Mouse (Mus musculus): ENCODE results near the gene Nop58. TPM values are rescaled to one million over a fixed set of nuclear protein-coding genes. Genes with fewer than 3 reads are reported as not detected.
"Not testable (repeated sequence)": the region's sequence is repeated elsewhere in the genome, so short reads cannot be mapped to it uniquely, and the experiment has no call there.

Nop58 gene
- total RNA-seq (2014; rRNA removed): 18.3 and 21.9 TPM in 2 replicates
- 7.3 and 14.2 TPM in 2 replicates for polyA plus RNA-seq (2012; rRNA removed)

DNA sequence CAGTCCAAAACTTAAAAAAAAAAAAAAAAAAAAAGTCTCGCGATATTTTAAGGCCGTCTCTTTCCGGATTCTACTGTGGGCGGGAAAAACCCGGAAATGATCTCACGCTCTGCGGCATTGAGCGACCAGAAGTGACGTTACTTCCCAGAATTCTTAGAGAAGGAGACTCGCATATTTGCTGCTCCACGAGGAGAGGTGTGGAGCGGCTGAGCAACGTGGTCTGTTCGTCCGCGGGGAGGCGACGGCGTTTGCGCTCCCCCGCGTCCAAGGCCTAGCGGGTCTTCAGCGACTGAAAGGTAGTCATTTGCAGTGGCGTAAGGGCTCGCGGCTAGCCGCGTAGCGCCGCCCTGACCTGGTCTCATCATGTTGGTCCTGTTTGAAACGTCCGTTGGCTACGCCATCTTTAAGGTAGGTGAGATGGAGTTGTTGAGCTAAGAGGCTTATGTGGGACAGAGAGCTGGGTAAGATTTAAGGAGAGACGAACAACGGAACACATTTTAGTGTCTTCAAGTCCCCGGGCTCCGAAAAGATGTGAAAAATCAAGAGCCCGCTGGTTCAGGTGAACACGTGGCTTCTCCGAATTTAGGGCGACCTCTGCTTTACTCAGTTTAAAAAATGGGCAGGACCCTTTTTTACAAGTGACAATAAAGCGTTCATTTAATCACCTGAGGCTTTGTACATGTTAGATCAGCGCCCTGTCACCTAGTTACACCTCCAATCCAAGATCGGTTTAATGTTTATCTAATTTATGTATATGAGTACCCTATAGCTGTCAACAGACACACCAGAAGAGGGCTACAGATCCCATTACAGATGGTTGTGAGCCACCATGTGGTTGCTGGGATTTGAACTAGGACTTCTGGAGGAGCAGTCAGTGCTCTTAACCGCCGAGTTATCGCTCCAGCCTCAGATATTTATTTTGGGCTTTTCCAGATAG is at the start of gene Nop58:
Nop58 (plus strand) TSS at position 153 of the 937 bp plus-strand sequence.
- H3K36me3 ChIP-seq (ENCODE audit: control insufficient read depth, insufficient read depth, low read length): no peaks in the 10 kb centered on the region
- TF ChIP-seq POLR2A (IDR thresholded peaks at IDR 0.05; ENCODE audit: extremely low read depth, insufficient read depth, low read length): peak; percentile 76
- no peak for TF ChIP-seq CTCF (IDR thresholded peaks at IDR 0.05; ENCODE audit: low read depth, low read length)
- under 1% methylated on average over 49 of the region's 49 CpGs for WGBS
- H3K4me1 ChIP-seq (ENCODE audit: control insufficient read depth, insufficient read depth, low read length): peaks cover 15% of the 10 kb centered on the region
- no peaks in the 10 kb centered on the region for H3K27me3 ChIP-seq (ENCODE audit: control insufficient read depth, insufficient read depth, low read length)
- H3K79me2 ChIP-seq (ENCODE audit: control insufficient read depth, insufficient read depth, low read length): peaks cover 20% of the 10 kb centered on the region
- H3K9ac ChIP-seq (ENCODE audit: low read depth, low read length): peak within 1 kb of the TSS; percentile 69
- DNase-seq (ENCODE audit: extremely low read depth, low read depth, low spot score): peak; percentile 93
- H3K27ac ChIP-seq (replicated peaks; ENCODE audit: insufficient read depth, low read depth, low read length): peak within 1 kb of the TSS; percentile 33
- peak within 1 kb of the TSS; percentile 72 for H3K4me3 ChIP-seq (ENCODE audit: insufficient read depth, low read depth, low read length)

DNA sequence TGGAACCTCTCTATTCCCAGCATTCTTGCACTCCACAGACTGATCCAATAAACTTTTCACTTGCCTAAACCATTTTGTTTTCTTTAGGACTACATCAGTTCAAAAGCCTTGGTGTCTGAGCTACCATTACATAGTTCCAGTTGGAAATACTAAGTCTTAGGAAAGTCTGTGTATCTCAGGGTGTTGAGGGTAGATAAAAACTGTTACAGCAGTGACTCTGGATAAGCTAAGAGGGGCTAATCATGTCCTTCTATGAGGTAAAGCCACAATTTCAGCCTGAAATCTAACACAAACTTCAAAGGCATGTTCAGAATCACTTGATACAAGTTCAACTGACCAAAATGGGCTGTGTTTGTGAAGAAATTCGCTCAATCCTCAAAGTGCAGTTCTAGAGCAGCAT is 48.4 kb upstream of the Nop58 start:
- Histone ChIP-seq H3K27ac (replicated peaks; ENCODE audit: insufficient read depth, low read depth, low read length) (no peak overlapping the region), H3K4me1 (ENCODE audit: control insufficient read depth, insufficient read depth, low read length) (peaks cover 2% of the 10 kb centered on the region; the same call in 1 of the 2 replicates), H3K36me3 (ENCODE audit: control insufficient read depth, insufficient read depth, low read length) (peaks cover 5% of the 10 kb centered on the region), H3K27me3 (ENCODE audit: control insufficient read depth, insufficient read depth, low read length) (no peaks in the 10 kb centered on the region), H3K4me3 (ENCODE audit: insufficient read depth, low read depth, low read length) (no peak overlapping the region), H3K79me2 (ENCODE audit: control insufficient read depth, insufficient read depth, low read length) (no peaks in the 10 kb centered on the region), H3K9ac (ENCODE audit: low read depth, low read length) (no peak overlapping the region)
- TF ChIP-seq CTCF (IDR thresholded peaks at IDR 0.05; ENCODE audit: low read depth, low read length): no peak
- no peak for TF ChIP-seq POLR2A (IDR thresholded peaks at IDR 0.05; ENCODE audit: extremely low read depth, insufficient read depth, low read length)
- 80% methylated on average over 1 of the region's 1 CpGs for WGBS
- DNase-seq (ENCODE audit: extremely low read depth, low read depth, low spot score): no peak

- no peaks in the 10 kb centered on the region for H3K27me3 ChIP-seq (ENCODE audit: control insufficient read depth, insufficient read depth, low read length)
- no peak overlapping the region for H3K9ac ChIP-seq (ENCODE audit: low read depth, low read length)
- H3K27ac ChIP-seq (replicated peaks; ENCODE audit: insufficient read depth, low read depth, low read length): no peak overlapping the region
- H3K4me1 ChIP-seq (ENCODE audit: control insufficient read depth, insufficient read depth, low read length): no peaks in the 10 kb centered on the region; the same call in 1 of the 2 replicates
- 92% methylated on average over 3 of the region's 3 CpGs for WGBS
- no peak overlapping the region for H3K4me3 ChIP-seq (ENCODE audit: insufficient read depth, low read depth, low read length)
- H3K79me2 ChIP-seq (ENCODE audit: control insufficient read depth, insufficient read depth, low read length): no peaks in the 10 kb centered on the region
- TF ChIP-seq CTCF (IDR thresholded peaks at IDR 0.05; ENCODE audit: low read depth, low read length) (no peak), POLR2A (IDR thresholded peaks at IDR 0.05; ENCODE audit: extremely low read depth, insufficient read depth, low read length) (no peak)
- peaks cover 16% of the 10 kb centered on the region for H3K36me3 ChIP-seq (ENCODE audit: control insufficient read depth, insufficient read depth, low read length)
- no peak for DNase-seq (ENCODE audit: extremely low read depth, low read depth, low spot score)
These were observed 46.4 kb upstream of the Nop58 start for GRCm38 (mm10) chr1:59638371-59638770.

DNA sequence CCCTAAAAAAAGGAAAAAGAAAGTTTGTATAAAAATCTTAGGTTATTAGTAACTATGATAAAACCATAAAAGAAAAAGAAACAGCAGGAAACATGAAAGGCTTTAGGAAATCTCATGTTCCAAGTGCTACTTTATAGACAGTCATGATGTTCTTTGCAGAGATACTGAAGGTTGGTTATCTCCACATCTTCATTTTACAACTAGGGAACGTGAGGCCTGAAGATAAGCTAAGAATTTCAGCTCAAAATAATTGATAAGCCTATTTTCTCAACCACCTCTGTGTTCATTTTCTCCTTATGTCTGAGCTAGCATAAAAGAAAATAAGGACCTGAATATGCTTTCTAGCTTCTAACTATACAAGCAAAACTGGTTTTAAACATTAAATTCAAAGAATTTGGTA is 42.3 kb upstream of the Nop58 start:
- Histone ChIP-seq H3K27ac (replicated peaks; ENCODE audit: insufficient read depth, low read depth, low read length) (no peak overlapping the region), H3K27me3 (ENCODE audit: control insufficient read depth, insufficient read depth, low read length) (no peaks in the 10 kb centered on the region), H3K9ac (ENCODE audit: low read depth, low read length) (no peak overlapping the region), H3K4me1 (ENCODE audit: control insufficient read depth, insufficient read depth, low read length) (no peaks in the 10 kb centered on the region; the same call in 1 of the 2 replicates), H3K79me2 (ENCODE audit: control insufficient read depth, insufficient read depth, low read length) (no peaks in the 10 kb centered on the region; the same call in 1 of the 2 replicates), H3K36me3 (ENCODE audit: control insufficient read depth, insufficient read depth, low read length) (peaks cover 25% of the 10 kb centered on the region), H3K4me3 (ENCODE audit: insufficient read depth, low read depth, low read length) (no peak overlapping the region)
- TF ChIP-seq POLR2A (IDR thresholded peaks at IDR 0.05; ENCODE audit: extremely low read depth, insufficient read depth, low read length) (no peak), CTCF (IDR thresholded peaks at IDR 0.05; ENCODE audit: low read depth, low read length) (no peak)
- 76% methylated on average over 1 of the region's 1 CpGs for WGBS
- no peak for DNase-seq (ENCODE audit: extremely low read depth, low read depth, low spot score)

DNA sequence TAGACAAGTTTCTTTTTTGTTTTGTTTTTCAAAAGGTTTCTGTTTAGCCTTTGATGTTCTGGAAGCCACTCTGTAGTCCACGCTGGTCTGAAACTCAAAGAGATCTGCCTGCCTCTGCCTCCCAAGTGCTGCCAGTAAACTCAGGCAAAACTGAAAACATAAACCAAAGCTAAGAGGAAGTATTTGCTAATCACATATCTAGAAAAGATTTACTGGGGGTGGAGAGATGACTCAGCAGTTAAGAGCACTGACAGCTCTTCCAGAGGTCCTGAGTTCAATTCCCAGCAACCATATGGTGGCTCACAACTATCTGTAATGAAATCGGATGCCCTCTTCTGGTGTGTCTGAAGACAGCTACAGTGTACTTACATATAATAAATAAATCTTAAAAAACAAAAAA is 38.3 kb upstream of the Nop58 start:
- not testable (repeated sequence) for H3K4me1 ChIP-seq (ENCODE audit: control insufficient read depth, insufficient read depth, low read length); H3K27ac ChIP-seq (replicated peaks; ENCODE audit: insufficient read depth, low read depth, low read length); H3K4me3 ChIP-seq (ENCODE audit: insufficient read depth, low read depth, low read length); DNase-seq (ENCODE audit: extremely low read depth, low read depth, low spot score); H3K9ac ChIP-seq (ENCODE audit: low read depth, low read length); H3K79me2 ChIP-seq (ENCODE audit: control insufficient read depth, insufficient read depth, low read length); H3K27me3 ChIP-seq (ENCODE audit: control insufficient read depth, insufficient read depth, low read length)
- 95% methylated on average over 2 of the region's 2 CpGs for WGBS
- H3K36me3 ChIP-seq (ENCODE audit: control insufficient read depth, insufficient read depth, low read length): peaks cover 32% of the 10 kb centered on the region

Measured in liver, adult 2 months (tissue).